Mouse (Mus musculus) kidney, adult 2 months (tissue): Measurements from ENCODE around the gene Vti1a.

Source experiments
- CTCF ChIP-seq: fragments of 200-500 bp; conservative IDR thresholded peaks from 2 replicates; pipeline ENCODE4 v1.5.1; 2011; ENCODE audit warnings: low read depth, mild to moderate bottlenecking, control low read depth, low read length, moderate library complexity, mixed read lengths; ENCODE audit not compliant: insufficient read depth, insufficient read length
- POLR2A ChIP-seq: fragments of 200-500 bp; IDR thresholded peaks from one replicate; pipeline ENCODE4 v1.6.1; 2011; ENCODE audit warnings: low read depth, low read length, control low read depth

DNA sequence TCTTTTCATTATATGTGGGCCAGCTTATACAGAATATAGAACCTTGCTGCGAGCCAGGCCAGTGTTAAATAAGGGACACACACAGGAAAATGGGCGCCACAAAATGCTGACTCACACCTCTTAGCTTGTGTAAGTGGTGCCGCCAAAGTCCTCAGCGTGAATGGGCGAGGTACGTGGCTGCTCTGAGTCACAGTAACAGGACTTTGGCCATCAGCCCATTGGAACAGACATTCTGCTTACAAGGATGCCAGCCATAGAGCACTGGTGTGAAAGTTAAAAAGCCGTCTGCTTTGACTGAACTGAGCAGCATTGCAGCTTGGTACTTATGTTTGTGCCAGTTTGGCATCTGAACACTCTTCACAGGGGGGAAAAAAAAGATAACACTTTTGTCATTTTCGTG lies 107.9 kb downstream of the Vti1a start:
- TF ChIP-seq POLR2A = no peak
- TF ChIP-seq CTCF = no peak
